Mouse (Mus musculus) midbrain, postnatal 0 days (tissue): Measurements from ENCODE around the gene C87436. TPM values are rescaled to one million over a fixed set of nuclear protein-coding genes. Genes with fewer than 3 reads are reported as not detected.

Experiments
- ATAC-seq: fragments of 200-750 bp; cut with Nextera tagmentation; 2 replicates; pipeline ENCODE4 v1.8.0; 2017; ENCODE audit warnings: moderate number of reproducible peaks, mild to moderate bottlenecking, moderate TSS enrichment, moderate library complexity; ENCODE audit not compliant: low FRiP score
- DNase-seq: peaks from one replicate; pipeline ENCODE4 v3.0.0-alpha.2; 2015; ENCODE audit warnings: low spot score
- H3K27ac ChIP-seq: fragments of 300-500 bp; sonication (generic); 2 replicates; pipeline ENCODE4 v1.5.1; 2014; ENCODE audit warnings: low read depth, mild to moderate bottlenecking, low read length, mixed read lengths
- H3K27me3 ChIP-seq: fragments of 300-500 bp; sonication (generic); 2 replicates; pipeline ENCODE4 v1.6.1; 2014; ENCODE audit warnings: low read length, control low read depth, mixed read lengths; ENCODE audit not compliant: insufficient read depth
- H3K36me3 ChIP-seq: fragments of 300-500 bp; sonication (generic); 2 replicates; pipeline ENCODE4 v1.6.1; 2014; ENCODE audit warnings: low read length, control low read depth, mixed read lengths; ENCODE audit not compliant: insufficient read depth
- H3K4me1 ChIP-seq: fragments of 300-500 bp; sonication (generic); 2 replicates; pipeline ENCODE4 v1.6.1; 2014; ENCODE audit warnings: mild to moderate bottlenecking, control low read depth, antibody characterized with exemption, low read length, mixed read lengths; ENCODE audit not compliant: insufficient read depth
- H3K4me2 ChIP-seq: fragments of 300-500 bp; sonication (generic); 2 replicates; pipeline ENCODE4 v1.6.1; 2014; ENCODE audit warnings: low read depth, mild to moderate bottlenecking, low read length, mixed read lengths; ENCODE audit not compliant: poor library complexity, severe bottlenecking
- H3K4me3 ChIP-seq: fragments of 300-500 bp; sonication (generic); 2 replicates; pipeline ENCODE4 v1.5.1; 2014; ENCODE audit warnings: low read depth, mild to moderate bottlenecking, low read length, moderate library complexity
- H3K9ac ChIP-seq: fragments of 300-500 bp; sonication (generic); replicated peaks from 2 replicates; pipeline ENCODE4 v1.6.1; 2014; ENCODE audit warnings: mild to moderate bottlenecking, low read length, moderate library complexity, mixed read lengths; ENCODE audit not compliant: poor library complexity, severe bottlenecking
- H3K9me3 ChIP-seq: fragments of 300-500 bp; sonication (generic); 2 replicates; pipeline ENCODE4 v1.6.1; 2016; ENCODE audit warnings: low read length, control low read depth
- CTCF ChIP-seq: IDR thresholded peaks from 2 replicates; pipeline ENCODE4 v1.5.1; 2016; ENCODE audit warnings: antibody characterized with exemption, mild to moderate bottlenecking
- WGBS: fragments of 180-500 bp; shearing (Covaris S2); extraction: QIAGEN DNeasy Blood & Tissue Kit; methylation state at CpG from one replicate; pipeline ENCODE4 v1.1.7; 2014; 5-methylcytosine and 5-hydroxymethylcytosine counted together
- polyA plus RNA-seq: library from polyadenylated mRNA; unstranded; fragments of >200 nt; fragmentation: Nextera tagmentation; extraction: Ambion mirVana; gene quantifications from 2 replicates; pipeline ENCODE4 v1.2.1, GENCODE M21; 2015
- total RNA-seq: library from RNA; depleted of rRNA; stranded (reverse); fragments of >200 nt; gene quantifications from 2 replicates; pipeline ENCODE4 v1.2.3, GENCODE M21; 2014

The C87436 gene
- total and polyA plus RNA-seq, 2 experiments from 2014 or later, result 13.9 to 16.3 TPM

DNA sequence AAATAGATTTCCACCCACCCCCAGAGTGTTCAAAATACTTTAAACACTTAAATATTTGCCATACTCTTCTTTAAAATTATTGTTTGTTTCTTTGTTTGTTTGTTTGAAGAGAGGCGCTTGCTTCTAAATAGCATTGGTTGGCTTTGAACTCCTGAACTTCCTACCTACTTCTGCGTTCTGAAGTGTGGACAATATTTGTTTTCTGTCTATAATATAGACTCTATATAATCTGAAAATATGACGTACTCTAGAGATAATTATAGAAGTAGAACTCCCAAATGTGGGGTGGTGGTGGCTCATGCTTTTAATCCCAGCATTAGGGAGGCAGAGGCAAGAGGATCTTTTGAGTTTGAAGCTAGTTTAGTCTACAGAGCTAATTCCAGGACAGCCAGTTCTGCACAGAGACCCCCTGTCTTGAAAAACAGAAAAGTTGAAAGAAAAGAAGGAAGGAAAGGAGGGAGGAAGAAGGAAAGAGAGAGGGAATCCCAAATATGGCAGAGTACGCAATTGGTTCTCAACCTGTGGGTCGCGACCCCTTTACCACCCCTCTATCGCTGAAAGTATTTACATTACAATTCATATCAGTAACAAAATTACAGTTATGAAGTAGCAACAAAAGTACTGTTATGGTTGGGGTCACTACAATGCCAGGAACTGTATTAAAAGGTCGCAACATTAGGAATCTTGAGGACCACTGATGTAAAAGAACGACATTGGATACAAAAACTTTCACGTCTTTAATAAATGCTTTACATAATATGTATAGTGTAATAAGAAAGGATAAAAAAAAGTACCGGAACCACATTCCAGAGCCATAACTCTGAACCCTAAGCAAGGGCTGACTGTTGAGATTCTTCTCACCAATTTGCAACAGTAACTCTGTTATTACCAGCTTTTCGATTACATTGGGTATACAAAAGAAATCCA lies 35.2 kb upstream of the C87436 start:
- H3K9me3 ChIP-seq, result no peaks in the 10 kb centered on the region
- no peak for TF ChIP-seq CTCF
- peaks cover 8% of the 10 kb centered on the region; the same call in 1 of the 2 replicates for H3K4me1 ChIP-seq
- no peak for DNase-seq
- no peak overlapping the region for H3K27ac ChIP-seq
- peak overlapping the region; percentile 52 for H3K4me2 ChIP-seq
- H3K4me3 ChIP-seq, result peak overlapping the region; percentile 85
- no peak for ATAC-seq
- no peaks in the 10 kb centered on the region for H3K27me3 ChIP-seq
- H3K9ac ChIP-seq, result no peak overlapping the region
- no peaks in the 10 kb centered on the region for H3K36me3 ChIP-seq
- WGBS, result 38% methylated on average over 12 of the region's 12 CpGs

DNA sequence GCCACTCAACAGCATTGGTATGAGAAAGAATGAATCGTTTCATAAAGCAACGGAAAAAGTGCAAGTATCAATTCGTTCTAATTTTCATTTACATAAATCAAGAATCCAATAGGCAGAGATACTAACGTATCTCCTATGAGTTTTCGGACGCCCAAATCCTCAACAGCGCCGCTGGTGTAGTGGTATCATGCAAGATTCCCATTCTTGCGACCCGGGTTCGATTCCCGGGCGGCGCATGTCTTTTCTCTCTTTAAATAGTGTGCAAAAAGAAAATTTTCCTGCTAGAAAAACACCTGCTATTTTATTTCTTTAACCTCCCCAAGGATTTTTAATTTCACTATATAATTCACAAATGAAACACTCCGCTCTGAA lies 34.5 kb upstream of the C87436 start:
- Histone ChIP-seq H3K9ac (no peak overlapping the region), H3K27me3 (no peaks in the 10 kb centered on the region), H3K4me2 (peak overlapping the region; percentile 52), H3K36me3 (no peaks in the 10 kb centered on the region), H3K9me3 (no peaks in the 10 kb centered on the region), H3K4me3 (peak overlapping the region; percentile 85), H3K4me1 (peaks cover 8% of the 10 kb centered on the region; the same call in 1 of the 2 replicates), H3K27ac (peak overlapping the region; percentile 100)
- no peak; the same call in 1 of the 2 replicates for TF ChIP-seq CTCF
- DNase-seq (peak; percentile 91), ATAC-seq (peak; percentile 84)
- WGBS, result under 1% methylated on average over 15 of the region's 15 CpGs

GRCm38 (mm10) chr6:86404100-86404861 lies 33.9 kb upstream of the C87436 start, which contains the start of gene Tia1:
Gene Tia1 (plus strand): TSS chr6:86404219.
- WGBS, result under 1% methylated on average over 59 of the region's 62 CpGs
- Histone ChIP-seq H3K36me3 (no peaks in the 10 kb centered on the region), H3K9ac (peak within 1 kb of the TSS; percentile 99), H3K27ac (peak within 1 kb of the TSS; percentile 100), H3K4me1 (peaks cover 8% of the 10 kb centered on the region; the same call in 1 of the 2 replicates), H3K27me3 (no peaks in the 10 kb centered on the region), H3K4me2 (peak within 1 kb of the TSS; percentile 52), H3K4me3 (peak within 1 kb of the TSS; percentile 85), H3K9me3 (no peaks in the 10 kb centered on the region)
- no peak; the same call in 1 of the 2 replicates for TF ChIP-seq CTCF
- peak; percentile 97 for ATAC-seq
- peak; percentile 100 for DNase-seq

DNA sequence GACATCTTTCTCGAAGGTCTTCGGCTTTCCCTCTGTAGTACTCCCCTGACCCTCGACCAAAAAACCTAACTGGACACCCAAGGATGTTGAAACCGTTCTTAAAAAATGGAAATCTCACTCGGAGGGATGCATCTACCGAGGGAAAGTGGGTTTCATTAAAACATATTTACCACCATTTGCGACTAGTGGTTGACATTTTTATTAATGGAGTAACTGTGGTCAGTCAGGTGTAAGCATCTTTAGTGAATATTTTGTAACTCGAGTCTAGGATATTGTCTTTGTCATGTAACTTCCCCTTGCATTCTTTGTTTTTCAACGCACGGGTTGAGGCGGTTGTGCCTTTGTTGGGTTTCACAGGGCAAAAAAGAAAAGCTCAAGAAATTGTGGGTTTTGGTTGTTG lies 33.2 kb upstream of the C87436 start:
- Histone ChIP-seq H3K9me3 (no peaks in the 10 kb centered on the region), H3K4me2 (peak overlapping the region; percentile 52), H3K27ac (peak overlapping the region; percentile 100), H3K36me3 (no peaks in the 10 kb centered on the region), H3K9ac (peak overlapping the region; percentile 99), H3K27me3 (no peaks in the 10 kb centered on the region), H3K4me3 (peak overlapping the region; percentile 85), H3K4me1 (peaks cover 8% of the 10 kb centered on the region; the same call in 1 of the 2 replicates)
- DNase-seq (peak; percentile 13), ATAC-seq (no peak)
- no peak for TF ChIP-seq CTCF
- WGBS, result 0% methylated on average over 11 of the region's 11 CpGs

DNA sequence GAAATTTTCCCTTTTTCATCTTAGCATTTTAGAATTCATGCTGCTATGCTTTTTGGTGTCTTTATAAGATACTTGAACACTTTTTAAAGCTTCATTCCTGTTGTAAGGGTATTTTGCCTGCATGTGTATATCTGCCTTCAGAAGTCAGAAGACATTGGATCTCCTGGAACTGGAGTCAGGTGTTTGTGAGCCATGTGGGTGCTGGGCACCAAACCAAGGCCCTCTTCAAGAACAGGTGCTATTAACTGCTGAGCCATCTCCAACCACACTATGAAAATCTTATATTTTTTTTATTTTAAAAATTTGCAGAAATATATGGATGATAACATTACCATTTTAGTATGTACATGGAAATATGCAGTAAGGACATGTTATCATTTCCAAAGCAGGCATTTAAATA lies 31.9 kb upstream of the C87436 start:
- Histone ChIP-seq H3K4me2 (peak overlapping the region; percentile 52), H3K4me1 (peaks cover 8% of the 10 kb centered on the region; the same call in 1 of the 2 replicates), H3K36me3 (no peaks in the 10 kb centered on the region), H3K9ac (no peak overlapping the region), H3K9me3 (no peaks in the 10 kb centered on the region), H3K27ac (no peak overlapping the region), H3K4me3 (peak overlapping the region; percentile 85), H3K27me3 (no peaks in the 10 kb centered on the region)
- TF ChIP-seq CTCF, result no peak
- ATAC-seq, result no peak
- no peak for DNase-seq
